Mouse (Mus musculus): ENCODE results near the gene Gfod2. TPM values are rescaled to one million over a fixed set of nuclear protein-coding genes. Genes with fewer than 3 reads are reported as not detected.

Gfod2 gene
- total RNA-seq (2021) = 1 to 10 TPM; 7.8 to 7.9 TPM
- long read RNA-seq, experiment 1, full-length matches to known transcripts = 14 of 17 reads
- long read RNA-seq, experiment 1, partial matches to known transcripts = 0 of 17 reads
- long read RNA-seq, experiment 1, other reads (novel, unspliced or antisense) = 3 of 17 reads
- long read RNA-seq, experiment 2, full-length matches to known transcripts = 14 of 19 reads
- long read RNA-seq, experiment 2, partial matches to known transcripts = 1 of 19 reads
- long read RNA-seq, experiment 2, other reads (novel, unspliced or antisense) = 4 of 19 reads

DNA sequence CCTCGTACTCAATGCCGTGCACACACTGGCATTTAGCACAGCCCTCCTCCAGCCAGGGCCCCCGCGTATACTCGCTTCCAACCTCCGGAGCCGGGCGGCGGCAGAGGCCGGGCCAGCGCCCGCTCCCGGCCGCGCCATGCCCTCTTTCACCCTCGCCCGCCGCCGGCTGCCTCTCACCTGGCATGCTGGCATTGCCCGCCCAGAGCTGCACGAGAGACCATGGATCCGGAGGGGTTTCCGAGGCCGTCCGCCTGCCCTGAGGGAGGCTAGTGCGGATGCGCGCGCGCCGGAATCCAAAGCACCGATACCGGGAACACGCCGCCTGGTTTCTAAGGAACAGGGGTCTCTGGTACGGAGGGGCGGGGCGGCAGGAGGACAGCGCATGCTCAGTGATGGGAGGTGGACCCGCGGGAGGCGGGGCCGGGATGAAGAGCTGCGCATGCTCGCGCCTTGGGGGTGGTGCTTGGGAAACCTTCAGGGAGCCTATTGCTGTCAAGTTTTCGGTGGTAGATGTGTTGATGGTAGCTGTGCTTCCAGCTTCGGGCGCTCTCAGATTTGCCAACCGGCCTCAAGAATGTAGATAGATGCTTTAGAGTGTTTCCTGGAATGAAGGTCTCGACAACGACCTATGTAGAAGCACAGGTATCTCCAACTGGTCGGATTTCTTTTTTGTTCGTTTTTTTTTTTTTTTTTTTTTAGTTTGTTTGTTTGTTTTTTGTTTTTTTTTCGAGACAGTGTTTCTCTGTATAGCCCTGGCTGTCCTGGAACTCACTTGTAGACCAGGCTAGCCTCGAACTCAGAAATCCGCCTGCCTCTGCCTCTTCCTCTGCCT lies at the start of gene Gfod2:
Gfod2 (minus strand) TSS at position 388 of the 832 bp plus-strand sequence.
- intact Hi-C loops (cut with DNase I; ENCODE audit: low total_unique reads) = no loop called here
- DNase-seq = peak; percentile 97

DNA sequence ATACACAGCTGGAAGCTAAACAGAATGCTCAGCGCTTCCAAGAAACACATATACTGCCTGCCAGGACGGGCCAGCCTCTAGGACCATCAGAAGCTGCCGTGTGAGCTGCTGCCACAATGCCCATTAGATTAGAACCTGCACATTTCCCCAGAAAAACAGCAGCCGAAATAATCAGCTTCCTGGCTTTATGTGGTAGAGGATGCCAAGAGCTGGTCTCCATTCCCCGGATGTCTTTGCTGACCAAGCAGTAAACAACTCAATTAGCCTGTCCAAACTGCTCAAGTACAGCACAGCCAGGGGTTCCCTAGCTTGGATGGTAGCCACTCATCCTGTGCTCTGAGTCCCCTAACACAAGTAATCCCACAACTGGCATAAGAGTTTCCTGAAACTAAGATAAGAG lies 49.3 kb upstream of the Gfod2 start:
- DNase-seq = no peak
- intact Hi-C loops (cut with DNase I; ENCODE audit: low total_unique reads) = no loop called here

DNA sequence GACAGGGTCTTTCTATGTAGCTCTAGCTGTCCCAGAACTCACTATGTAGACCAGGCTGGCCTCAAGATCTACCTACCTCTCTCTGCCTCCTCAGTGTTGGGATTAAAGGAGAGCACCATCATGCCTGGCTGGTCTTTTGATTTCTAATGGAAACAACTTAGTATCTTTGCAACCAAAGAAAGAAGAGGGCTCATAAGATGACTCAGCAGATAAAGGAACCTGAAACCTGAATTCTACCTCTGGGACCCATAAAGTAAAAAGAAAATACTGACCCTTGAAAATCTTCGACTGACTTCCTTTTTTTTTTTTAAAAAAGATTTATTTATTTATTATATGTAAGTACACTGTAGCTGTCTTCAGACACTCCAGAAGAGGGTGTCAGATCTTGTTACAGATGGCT lies 47.5 kb upstream of the Gfod2 start:
- no peak for DNase-seq
- intact Hi-C loops (cut with DNase I; ENCODE audit: low total_unique reads) = no loop called here

DNA sequence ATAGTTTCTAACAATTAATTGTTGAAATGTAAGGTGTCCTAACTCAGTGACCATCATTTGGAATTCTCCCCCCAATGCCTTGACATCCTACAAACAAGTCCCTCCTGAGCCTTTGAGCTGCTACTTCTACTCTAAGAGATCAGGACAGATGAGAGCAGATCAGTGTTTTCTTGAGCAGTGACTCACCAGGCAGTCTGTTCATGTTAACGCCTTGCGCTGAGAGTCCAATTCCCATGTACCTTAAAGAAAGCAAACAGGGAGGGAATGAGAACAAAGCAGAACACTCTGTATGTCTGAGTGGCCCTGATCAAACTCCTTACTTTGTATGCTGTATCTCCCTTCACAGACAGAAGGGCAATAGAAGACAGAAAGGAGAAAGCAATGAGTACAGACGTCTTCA lies 46.9 kb upstream of the Gfod2 start:
- intact Hi-C loops (cut with DNase I; ENCODE audit: low total_unique reads) = no loop called here
- DNase-seq = no peak

DNA sequence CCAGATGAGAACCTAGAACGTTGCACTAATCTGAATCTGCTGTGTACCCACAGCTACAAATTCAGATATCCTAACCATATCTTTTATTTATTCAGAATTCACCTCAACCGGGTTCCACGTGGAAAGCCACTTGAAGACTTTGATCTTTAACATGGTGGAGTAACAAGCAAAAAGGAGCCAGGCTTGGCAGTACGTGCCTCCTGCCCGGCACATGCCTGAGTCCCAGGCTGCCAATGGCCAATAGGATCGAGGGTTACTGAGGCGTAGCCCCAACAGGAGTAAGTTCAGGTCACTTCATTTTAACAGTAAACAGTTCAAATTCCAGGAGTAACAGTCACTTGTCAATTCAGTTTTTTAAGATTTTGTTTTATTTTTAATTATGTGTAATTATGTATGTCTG lies 46.3 kb upstream of the Gfod2 start:
- intact Hi-C loops (cut with DNase I; ENCODE audit: low total_unique reads) = no loop called here
- no peak for DNase-seq

DNA sequence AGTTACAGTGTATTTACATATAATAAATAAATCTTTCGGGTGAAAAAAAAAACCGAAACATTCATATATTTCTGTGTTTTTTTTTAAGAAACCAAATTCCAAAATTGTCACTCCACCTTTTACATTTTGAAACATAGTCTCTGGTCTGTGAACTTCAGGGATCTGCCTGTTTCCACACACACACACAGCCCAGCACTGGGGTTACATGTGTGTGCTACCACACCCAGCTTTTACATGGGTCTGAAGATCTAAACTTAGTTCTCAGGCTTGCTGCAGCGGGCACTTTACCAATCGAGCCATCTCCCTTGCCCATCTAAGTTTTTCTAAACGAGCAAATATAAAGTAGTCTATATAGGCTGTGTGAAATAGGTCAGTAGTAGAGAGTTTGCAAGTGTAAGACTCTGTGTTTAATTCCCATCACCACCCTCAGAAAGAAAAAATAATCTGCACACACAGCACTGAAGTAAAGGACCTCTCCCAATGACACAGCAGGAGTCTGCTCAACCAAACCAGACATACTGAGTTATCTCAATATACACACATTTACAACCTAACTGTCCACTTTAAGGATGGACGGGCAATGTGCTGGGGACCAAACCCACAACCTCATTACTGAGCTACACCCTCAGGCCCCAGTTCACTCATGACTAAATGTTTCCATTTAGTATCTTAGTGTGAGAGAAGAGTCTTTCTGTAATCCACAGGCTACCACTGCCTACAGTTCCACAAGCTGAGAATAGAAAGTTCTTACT lies 42.9 kb upstream of the Gfod2 start:
- intact Hi-C loops (cut with DNase I; ENCODE audit: low total_unique reads) = no loop called here
- DNase-seq = no peak

DNA sequence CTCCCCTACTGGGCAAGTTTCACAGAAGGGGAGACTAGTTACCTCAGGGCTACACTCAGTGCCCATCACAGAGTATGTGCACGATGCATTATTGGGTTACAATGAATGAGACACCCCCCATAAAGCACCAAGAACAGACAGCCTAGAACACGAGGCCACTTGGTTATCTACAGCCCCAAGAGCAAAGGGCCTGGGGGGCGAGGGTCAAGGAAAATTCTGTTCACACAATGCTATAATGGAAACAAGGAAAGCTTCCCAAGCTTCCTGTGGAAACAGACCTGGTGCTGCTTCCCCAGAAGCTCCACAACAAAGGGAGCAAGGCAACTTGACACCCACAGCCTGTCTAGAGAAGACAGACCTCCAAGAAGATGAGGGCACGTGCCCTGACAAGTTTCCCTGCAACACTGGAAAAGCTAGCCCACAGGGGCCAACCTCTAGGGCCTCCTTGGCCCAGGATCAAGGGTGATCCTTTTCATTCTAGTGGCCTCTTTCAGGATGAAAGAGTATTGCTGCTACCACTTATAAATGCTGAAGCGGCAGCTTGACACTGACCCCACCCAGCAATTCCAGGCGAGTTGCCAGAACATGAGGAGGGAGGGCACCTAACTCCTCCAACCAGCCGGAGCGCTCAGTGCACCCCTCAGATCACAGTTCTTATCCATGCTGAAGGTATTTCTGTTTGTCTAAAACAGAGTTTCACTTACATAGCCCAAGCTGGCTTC lies 40.8 kb upstream of the Gfod2 start:
- intact Hi-C loops (cut with DNase I; ENCODE audit: low total_unique reads) = no loop called here
- peak; percentile 83 for DNase-seq

DNA sequence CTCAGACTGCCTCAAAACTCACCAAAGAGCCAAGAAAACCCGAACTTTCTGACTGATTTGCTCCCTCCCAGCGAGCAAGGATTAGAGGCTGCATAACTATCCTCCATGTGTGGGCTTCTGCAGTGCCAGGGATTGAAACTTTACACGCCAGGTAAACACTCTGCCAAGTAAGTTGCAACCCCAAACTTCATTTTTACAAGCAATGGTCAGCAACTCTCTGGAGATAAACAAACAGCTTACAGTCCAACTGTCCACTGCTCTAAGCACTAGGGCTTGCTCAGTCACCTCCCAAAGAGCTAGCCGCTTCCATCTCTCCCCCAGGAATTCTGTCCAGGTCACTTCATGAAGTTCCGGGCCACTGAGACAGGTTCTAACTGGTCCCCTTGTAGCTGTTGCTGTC lies 39.9 kb upstream of the Gfod2 start:
- no peak for DNase-seq
- intact Hi-C loops (cut with DNase I; ENCODE audit: low total_unique reads) = no loop called here

DNA sequence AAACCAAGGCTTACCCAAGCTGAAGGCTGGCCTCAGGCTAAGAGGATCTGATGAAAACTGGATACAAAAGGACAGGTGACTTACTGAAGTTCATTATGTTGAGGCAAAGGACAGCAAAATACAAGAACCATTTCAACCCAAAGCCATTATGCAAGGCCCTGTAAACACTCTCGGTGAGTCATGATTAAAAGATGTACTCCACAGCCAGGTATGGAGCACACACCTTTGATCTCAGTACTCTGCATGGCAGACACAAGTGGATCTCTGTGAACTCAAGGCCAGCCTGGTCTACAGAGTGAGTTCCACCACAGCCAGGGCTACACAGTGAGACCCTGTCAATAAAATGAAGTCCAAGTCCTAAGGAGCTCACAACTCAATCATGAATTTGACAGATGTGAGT lies 37.3 kb upstream of the Gfod2 start:
- intact Hi-C loops (cut with DNase I; ENCODE audit: low total_unique reads) = no loop called here
- DNase-seq = no peak

DNA sequence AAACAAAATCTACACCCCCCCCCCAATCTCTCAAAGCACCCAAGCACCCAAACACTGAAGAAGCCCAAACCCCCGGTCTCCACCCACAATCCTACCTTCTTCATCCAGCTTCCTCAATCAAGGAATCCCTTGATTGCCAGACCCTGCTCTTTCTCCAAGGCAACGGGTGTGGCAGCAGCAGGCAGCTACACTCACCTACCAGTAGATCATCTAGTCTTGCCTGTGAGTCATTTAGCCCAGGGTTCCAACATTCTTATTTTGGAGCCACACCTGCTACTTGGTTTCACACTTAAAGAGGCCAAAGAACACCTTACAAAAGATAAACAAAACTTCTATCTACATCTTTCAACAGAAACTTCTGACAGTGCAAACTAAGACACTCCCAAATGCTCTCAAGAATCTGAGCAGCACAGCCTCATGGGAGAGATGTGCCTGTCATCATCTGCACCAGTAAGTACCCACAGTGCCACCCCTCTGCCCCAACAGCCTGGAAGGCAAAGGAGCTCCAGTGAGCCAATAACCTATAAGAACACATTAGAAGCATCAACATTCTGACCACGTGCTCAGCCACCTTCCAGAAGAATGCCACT lies 35.6 kb upstream of the Gfod2 start:
- no peak for DNase-seq
- intact Hi-C loops (cut with DNase I; ENCODE audit: low total_unique reads) = no loop called here

DNA sequence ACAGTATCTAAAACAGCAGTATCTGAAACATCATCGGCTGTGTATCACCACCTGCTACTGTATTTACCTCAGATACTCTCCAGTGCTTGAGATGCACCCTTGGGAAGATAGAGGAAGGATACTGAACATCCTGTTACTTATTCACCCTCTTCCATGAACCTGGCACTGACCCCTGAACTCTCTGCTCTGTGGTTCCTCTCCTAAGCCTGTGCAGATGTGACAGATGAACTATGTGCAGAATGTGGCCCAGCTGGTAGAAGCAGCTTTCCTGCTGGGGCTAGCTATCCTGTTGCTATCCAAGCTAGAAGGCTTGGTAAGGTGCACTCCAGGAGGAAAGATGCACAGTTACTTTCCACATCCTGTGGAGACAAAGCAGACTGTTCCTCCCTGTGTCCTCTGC lies 34.9 kb upstream of the Gfod2 start:
- intact Hi-C loops (cut with DNase I; ENCODE audit: low total_unique reads) = no loop called here
- no peak for DNase-seq

DNA sequence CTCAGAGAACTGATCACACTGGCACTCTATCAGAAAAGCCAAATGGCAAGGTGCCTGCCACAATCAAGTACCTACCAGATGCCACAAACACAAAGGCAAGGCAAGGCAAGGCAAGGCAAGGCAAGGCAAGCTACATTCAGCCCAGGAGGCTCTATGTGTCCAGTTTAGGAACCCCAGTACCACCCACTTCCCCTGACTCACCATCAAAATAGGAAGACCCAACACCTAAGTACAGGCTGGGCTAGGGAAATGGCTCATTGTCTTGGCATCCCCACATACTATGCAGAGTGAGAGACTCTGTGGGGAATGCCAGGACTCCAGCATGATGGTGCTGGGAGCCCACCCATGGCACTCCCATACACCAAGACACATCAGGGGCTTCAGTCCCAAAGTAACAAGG lies 31.2 kb upstream of the Gfod2 start:
- intact Hi-C loops (cut with DNase I; ENCODE audit: low total_unique reads) = no loop called here
- DNase-seq = no peak

DNA sequence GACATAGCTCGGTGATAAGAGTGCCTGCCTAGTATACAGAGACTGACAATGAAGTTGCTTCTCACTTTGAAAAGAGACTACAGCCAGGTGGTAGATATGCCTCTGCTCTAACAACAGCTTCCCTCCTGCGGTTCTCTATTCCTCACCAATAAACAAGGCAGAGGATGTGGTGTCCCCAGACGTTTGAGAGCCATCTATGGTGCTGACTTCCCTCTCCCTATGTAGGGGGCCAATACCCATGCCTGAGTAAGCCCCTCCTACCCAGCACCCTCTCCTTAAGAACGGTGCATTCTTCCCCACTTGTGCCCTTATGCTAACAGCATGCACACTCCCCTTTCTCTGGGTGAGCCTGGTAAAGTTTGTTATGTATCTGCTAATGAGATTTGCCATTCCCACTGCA lies 30.5 kb upstream of the Gfod2 start:
- intact Hi-C loops (cut with DNase I; ENCODE audit: low total_unique reads) = no loop called here
- no peak for DNase-seq

DNA sequence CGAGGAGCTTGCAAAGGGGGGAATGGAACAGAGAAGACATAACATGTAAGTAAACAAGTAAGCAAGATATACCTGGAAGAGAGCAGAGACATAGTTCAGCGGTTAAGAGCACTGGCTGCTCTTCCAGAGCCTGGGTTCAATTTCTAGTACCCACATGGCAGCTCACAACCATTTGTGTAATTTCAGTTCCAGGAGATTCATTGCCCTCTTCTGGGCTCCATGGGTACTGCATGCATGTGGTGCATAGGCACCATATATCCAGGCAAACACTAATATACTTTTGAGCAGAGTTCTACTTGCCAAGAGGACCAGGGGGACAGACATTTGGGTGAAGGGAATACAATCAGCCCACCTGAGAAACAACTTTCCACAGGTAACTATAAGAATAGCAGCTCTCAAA lies 29.8 kb upstream of the Gfod2 start:
- intact Hi-C loops (cut with DNase I; ENCODE audit: low total_unique reads) = no loop called here
- DNase-seq = no peak

DNA sequence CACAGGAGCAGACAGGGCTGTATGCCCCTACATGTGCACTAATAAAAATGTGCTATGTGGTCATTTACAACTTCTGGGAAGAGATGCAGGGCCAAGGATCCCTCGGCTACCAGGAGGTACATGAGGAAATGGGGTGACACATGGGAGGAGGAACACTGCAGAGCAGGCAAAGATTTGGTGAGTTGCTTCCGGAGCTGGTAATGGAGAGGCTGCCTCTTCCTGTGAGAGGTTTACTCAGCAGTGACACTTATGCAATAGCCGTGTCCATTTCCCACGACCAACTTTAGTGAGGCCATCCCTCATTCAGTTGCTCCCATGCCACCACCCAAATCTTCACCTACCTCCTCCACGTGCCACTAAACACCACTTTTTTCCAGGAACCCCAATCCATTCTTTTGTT lies 21.8 kb upstream of the Gfod2 start:
- no peak for DNase-seq
- intact Hi-C loops (cut with DNase I; ENCODE audit: low total_unique reads) = no loop called here

DNA sequence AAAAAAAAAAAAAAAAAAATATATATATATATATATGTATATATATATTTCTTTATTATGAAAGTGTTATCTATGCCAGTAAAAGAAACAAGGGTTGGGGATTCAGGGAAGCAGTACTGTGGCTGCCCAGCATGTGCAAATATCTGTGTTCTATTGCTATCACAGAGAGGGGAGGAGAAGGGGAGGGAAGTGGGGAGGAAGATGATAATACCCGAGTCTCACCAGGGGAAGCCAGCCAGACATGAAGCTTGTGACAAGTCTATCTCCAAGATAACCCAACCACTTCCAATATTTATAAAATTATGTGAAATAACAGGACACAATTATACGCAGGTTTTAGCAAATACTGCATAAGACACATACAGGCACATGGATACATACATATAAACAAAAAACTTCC lies 19.4 kb upstream of the Gfod2 start:
- DNase-seq = no peak
- intact Hi-C loops (cut with DNase I; ENCODE audit: low total_unique reads) = no loop called here

DNA sequence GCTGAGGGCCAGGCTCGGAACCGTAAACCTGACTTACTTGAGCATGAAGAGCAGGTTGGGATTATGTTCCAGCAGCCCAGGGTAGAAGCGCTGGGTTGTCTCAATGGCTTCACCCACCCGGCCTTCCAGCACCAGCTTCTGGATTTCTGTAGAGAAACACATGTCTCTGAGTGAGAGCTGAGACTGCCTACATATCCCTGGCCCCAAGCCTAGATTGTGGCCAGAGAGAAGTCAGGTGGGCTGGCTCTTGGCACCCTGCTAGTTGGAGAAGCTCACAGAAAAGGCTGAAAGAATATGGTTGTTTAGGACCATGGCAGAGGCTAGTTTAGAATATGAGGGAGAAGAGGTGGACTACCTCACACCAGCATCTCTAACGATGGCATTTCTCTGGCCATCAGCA lies 16.0 kb upstream of the Gfod2 start:
- DNase-seq = no peak
- intact Hi-C loops (cut with DNase I; ENCODE audit: low total_unique reads) = no loop called here

DNA sequence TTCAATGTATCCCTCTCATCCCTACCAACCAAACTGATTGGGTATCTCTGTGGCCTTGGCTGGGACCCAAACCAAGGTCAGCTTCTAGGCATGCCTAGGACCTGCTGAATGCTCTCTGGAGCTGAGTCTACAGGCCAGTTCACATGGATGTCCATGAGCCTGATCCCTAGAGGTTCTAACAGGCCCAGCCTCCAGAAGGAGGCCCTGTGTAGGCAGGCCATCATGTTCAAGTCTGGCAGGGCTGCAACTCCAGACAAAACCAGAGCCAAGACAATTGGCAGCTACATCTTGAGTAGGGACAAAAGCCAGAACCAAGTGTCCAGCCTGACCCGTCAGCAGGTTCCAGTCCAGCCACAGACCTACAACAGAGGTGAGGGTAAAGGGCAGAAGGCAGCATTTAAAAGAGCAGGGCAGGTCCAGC lies 15.0 kb upstream of the Gfod2 start:
- no peak for DNase-seq
- intact Hi-C loops (cut with DNase I; ENCODE audit: low total_unique reads) = no loop called here

DNA sequence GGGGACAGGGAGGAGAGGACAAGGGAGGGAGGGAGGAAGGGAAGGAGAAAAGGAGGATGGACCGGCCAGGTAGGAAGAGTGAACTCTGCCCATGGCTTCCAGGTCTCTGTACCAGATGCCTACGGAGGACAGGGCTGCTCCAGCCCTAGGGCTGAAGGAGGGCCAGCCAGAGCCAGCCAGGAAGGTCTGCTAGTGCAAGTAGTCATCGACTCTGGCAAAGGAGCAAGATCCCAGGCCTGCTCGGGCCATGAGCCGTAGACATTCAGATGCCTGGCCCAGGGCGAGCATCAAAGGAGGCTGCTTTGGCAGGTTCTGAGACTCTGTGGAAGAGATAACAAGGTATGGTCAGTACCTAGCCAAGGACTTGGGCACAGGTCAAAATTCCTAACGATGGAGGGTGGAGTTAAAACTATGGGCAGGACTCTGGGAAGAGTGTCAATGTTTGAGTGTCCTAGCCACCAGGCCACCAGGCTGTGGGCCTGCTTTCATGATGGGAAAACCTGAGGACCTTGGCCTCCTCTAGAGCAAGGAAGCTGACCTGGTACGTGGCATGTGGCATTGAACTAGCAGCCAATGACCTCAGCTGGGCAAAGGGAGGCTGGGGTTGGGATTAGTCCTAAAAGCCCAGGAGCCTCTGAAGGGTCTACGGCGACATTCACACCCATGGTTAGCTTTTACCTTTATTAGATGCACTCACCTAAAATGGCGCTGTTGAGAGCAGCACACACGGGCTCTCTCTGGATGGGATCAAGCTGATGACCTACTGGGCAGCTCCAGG lies 13.1 kb upstream of the Gfod2 start:
- no peak for DNase-seq
- intact Hi-C loops (cut with DNase I; ENCODE audit: low total_unique reads) = no loop called here

Measured in gastrocnemius, postnatal 14 days (tissue).